Mouse (Mus musculus) ES-Bruce4 (cell line): ENCODE data around the gene Mindy4. TPM values are rescaled to one million over a fixed set of nuclear protein-coding genes. Genes with fewer than 3 reads are reported as not detected.

ENCODE experiments used
- H3K27ac ChIP-seq: 2 replicates; pipeline ENCODE4 v1.5.1; 2012; ENCODE audit warnings: low read length, inconsistent platforms; ENCODE audit not compliant: insufficient read depth
- H3K27me3 ChIP-seq: 2 replicates; pipeline ENCODE4 v1.6.1; 2012; ENCODE audit warnings: mild to moderate bottlenecking, low read length, inconsistent platforms; ENCODE audit not compliant: control insufficient read depth, poor library complexity, insufficient read depth, severe bottlenecking
- H3K36me3 ChIP-seq: 2 replicates; pipeline ENCODE4 v1.6.1; 2012; ENCODE audit warnings: inconsistent platforms, mild to moderate bottlenecking, low read length, moderate library complexity; ENCODE audit not compliant: control insufficient read depth, poor library complexity, insufficient read depth, severe bottlenecking
- H3K4me1 ChIP-seq: one replicate; pipeline ENCODE4 v1.8.1; 2011; ENCODE audit warnings: low read length; ENCODE audit not compliant: control insufficient read depth, insufficient read depth
- H3K4me3 ChIP-seq: 2 replicates; pipeline ENCODE4 v1.5.1; 2011; ENCODE audit warnings: low read depth, mild to moderate bottlenecking, low read length
- H3K9ac ChIP-seq: 2 replicates; pipeline ENCODE4 v1.6.1; 2012; ENCODE audit warnings: low read depth, mild to moderate bottlenecking, inconsistent platforms; ENCODE audit not compliant: poor library complexity, severe bottlenecking
- H3K9me3 ChIP-seq: replicated peaks from 2 replicates; pipeline ENCODE4 v1.6.1; 2012; ENCODE audit warnings: mild to moderate bottlenecking, low read length, inconsistent platforms; ENCODE audit not compliant: control insufficient read depth, poor library complexity, insufficient read depth, severe bottlenecking
- CTCF ChIP-seq: IDR thresholded peaks from one replicate; pipeline ENCODE4 v1.8.1; 2011; ENCODE audit warnings: low read depth, low read length
- EP300 ChIP-seq: IDR thresholded peaks from 2 replicates; pipeline ENCODE4 v1.6.1; 2011; ENCODE audit warnings: low read depth, low read length; ENCODE audit not compliant: insufficient read depth
- POLR2A ChIP-seq: IDR thresholded peaks from one replicate; pipeline ENCODE4 v1.8.1; 2011; ENCODE audit warnings: low read length; ENCODE audit not compliant: insufficient read depth
- polyA plus RNA-seq: library from polyadenylated mRNA; stranded (reverse); fragments of >200 nt; gene quantifications from 2 replicates; pipeline ENCODE4 v1.2.4, GENCODE M21; 2011; ENCODE audit warnings: low read depth; ENCODE audit not compliant: missing spikeins, insufficient read depth, insufficient read length

The Mindy4 gene
- polyA plus RNA-seq, 1 experiment: 2.7 TPM

GRCm38 (mm10) chr6:55256500-55257191, 53.5 kb downstream of the Mindy4 start:
- Histone ChIP-seq H3K27me3 (no peaks in the 10 kb centered on the region), H3K4me3 (no peak overlapping the region), H3K27ac (no peak overlapping the region), H3K9me3 (no peaks in the 10 kb centered on the region), H3K36me3 (no peaks in the 10 kb centered on the region), H3K9ac (no peak overlapping the region), H3K4me1 (no peaks in the 10 kb centered on the region)
- TF ChIP-seq CTCF (no peak), EP300 (no peak), POLR2A (no peak)

GRCm38 (mm10) chr6:55257246-55257645, 54.1 kb downstream of the Mindy4 start:
- H3K4me1 ChIP-seq: no peaks in the 10 kb centered on the region
- H3K27me3 ChIP-seq: no peaks in the 10 kb centered on the region
- no peak overlapping the region for H3K9ac ChIP-seq
- TF ChIP-seq POLR2A (no peak), EP300 (no peak), CTCF (no peak)
- no peak overlapping the region for H3K4me3 ChIP-seq
- H3K27ac ChIP-seq: no peak overlapping the region
- H3K9me3 ChIP-seq: no peaks in the 10 kb centered on the region
- H3K36me3 ChIP-seq: no peaks in the 10 kb centered on the region

DNA sequence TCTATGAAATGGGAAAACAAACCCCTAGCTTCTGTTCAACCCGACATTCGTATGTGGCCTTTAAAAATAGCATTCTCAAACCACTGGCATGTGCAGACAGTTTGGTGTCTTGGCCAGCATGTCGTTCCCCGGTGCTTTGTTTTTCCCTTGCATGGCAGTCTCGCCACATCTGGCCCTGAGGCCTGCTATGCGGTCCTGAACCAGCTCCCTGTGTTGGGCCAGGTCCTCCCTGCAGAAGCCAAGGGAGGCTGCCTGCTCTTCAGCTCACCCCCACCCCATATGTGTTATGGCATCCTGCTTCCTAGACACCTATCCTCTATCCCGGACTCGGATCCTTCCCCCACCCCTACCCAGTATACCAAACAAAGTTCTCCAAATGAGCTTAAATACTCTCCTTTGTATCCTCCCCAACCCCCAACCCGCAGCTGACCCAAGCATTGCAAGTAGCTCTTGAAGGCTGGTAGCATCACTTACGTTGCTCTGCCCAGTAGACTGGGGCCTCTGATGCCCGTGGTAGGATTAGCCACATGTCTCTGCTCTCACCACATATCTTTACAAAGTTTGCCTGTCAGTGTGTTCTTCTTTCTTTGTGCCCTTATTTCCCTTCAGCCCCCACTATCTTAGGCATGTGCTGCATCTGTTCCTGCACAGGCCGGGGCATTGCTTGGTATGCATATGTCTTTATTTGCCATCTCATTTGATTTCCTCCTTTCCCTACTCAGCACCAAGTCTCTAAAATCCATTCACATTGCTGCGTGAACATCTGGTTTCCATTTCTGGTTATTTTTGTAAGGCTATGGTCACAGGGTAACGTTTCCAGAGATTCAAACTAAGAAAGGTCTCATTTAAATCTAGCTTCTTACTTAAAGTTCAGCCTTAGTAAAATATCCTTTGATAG, 55.5 kb downstream of the Mindy4 start:
- Histone ChIP-seq H3K36me3 (no peaks in the 10 kb centered on the region), H3K4me3 (no peak overlapping the region), H3K27ac (no peak overlapping the region), H3K4me1 (no peaks in the 10 kb centered on the region), H3K9me3 (no peaks in the 10 kb centered on the region), H3K9ac (no peak overlapping the region), H3K27me3 (no peaks in the 10 kb centered on the region)
- no peak for TF ChIP-seq EP300
- no peak for TF ChIP-seq CTCF
- no peak for TF ChIP-seq POLR2A

DNA sequence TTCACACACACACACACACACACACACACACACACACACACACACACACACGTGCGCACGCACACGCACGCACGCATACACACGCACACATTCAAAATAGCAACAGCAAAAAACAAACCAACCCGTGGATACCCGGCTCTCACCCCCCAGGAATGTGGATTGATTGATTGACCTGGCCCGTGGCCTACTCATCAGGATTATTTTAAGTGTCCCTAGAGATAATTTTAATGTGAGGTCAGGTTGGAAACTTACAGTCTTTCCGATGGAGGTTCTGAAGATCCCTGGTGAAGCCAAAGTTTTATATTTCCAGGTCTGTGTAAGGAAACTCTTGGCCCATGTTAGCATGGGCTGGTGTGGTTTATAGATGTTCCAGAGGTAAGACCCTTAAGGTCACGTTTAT, 59.0 kb downstream of the Mindy4 start:
- TF ChIP-seq EP300 (no peak), CTCF (no peak), POLR2A (no peak)
- Histone ChIP-seq H3K9me3 (no peaks in the 10 kb centered on the region), H3K27me3 (no peaks in the 10 kb centered on the region), H3K9ac (no peak overlapping the region), H3K4me3 (no peak overlapping the region), H3K4me1 (no peaks in the 10 kb centered on the region), H3K36me3 (no peaks in the 10 kb centered on the region), H3K27ac (no peak overlapping the region)

DNA sequence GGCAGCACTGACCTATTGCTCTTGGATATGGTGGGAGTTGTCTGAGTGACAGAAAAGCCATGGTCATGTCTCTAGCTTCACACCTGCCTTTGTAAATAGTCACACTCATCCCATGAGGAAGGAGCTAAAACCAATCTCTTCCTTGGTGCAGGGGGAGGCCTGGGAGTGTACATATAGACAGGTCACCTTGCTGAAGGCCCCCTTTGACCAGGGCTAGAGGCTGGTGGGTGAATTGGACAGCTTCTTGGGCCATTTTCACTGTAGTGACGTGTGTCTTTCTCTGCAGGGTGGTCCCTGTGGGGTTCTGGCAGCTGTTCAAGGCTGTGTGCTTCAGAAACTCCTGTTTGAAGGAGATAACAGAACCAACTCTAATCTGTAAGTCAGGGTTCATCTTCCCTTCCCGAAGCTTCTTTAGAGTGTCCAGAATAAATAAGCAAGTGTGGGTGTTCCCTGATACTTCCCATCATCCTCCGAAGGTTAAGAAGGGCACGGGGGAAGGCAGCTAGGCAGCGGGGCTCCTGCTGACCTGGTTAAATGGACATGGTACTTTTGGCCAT, 60.4 kb downstream of the Mindy4 start:
- Histone ChIP-seq H3K27me3 (no peaks in the 10 kb centered on the region), H3K27ac (no peak overlapping the region), H3K36me3 (no peaks in the 10 kb centered on the region), H3K4me1 (no peaks in the 10 kb centered on the region), H3K9me3 (no peaks in the 10 kb centered on the region), H3K4me3 (no peak overlapping the region), H3K9ac (no peak overlapping the region)
- no peak for TF ChIP-seq EP300
- no peak for TF ChIP-seq POLR2A
- TF ChIP-seq CTCF: no peak
